Mouse (Mus musculus) heart, adult 18-20 months (tissue): ENCODE data around the gene Hectd4. TPM values are rescaled to one million over a fixed set of nuclear protein-coding genes. Genes with fewer than 3 reads are reported as not detected.

Source experiments
- DNase-seq, 2 experiments: peaks; one replicate each; pipeline ENCODE4 v3.0.0; 2021 to 2022; ENCODE audit warnings: mixed read lengths in 1 of 2
- total RNA-seq, 2 experiments: library from RNA; stranded (reverse); gene quantifications; 2 replicates each; pipeline ENCODE4 v1.2.3; 2021

Hectd4 gene
- total RNA-seq, 2 experiments from 2014 or later, result 23.2 to 23.4 TPM

- no peak for DNase-seq
Measured at GRCm38 (mm10) chr5:121233726-121234125, 13.7 kb downstream of the Hectd4 start.

DNA sequence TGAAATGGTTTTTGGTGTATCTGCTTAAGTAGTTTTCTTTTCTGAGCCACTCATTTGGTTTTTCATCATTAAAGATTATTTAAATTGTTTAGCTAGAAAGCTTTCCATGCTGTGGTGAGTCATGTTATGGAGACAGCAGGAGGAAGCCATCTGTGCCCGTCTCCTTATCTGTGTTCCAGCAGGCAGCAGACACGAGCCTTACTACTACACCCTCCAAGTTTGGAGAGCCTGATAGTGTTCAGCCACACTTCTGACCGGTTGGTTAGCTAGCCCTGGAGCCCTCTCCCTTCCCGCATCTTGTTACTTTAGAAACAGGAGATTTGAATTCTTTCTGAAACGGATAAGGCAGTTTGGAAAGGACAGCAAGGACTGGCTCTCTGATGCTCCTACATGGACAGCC is 16.2 kb downstream of the Hectd4 start:
- DNase-seq, result peak; percentile 26 to 39

- DNase-seq, result no peak
Measured at GRCm38 (mm10) chr5:121238208-121238607, 18.2 kb downstream of the Hectd4 start.

DNA sequence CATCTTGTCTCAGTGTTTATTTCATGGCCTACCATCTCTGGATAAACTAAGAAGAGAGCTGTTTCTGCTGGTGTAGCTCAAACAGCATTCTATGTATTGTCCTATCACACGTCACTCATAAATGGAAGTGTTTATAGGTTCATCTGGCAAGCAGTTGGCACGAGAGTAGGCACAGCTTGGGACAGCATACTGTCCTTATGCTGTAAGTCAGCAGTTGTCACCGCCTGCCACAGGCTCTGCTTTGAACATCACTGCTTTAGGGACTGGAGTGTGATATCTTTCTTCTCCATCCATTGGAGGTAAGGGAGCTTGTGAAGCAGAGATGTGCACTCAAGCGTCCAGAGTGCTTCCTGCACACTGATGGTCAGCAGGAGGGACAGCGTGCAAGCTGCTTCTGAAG is 19.8 kb downstream of the Hectd4 start:
- no peak for DNase-seq

- DNase-seq, result no peak
Measured at GRCm38 (mm10) chr5:121241182-121241581, 21.2 kb downstream of the Hectd4 start.

DNA sequence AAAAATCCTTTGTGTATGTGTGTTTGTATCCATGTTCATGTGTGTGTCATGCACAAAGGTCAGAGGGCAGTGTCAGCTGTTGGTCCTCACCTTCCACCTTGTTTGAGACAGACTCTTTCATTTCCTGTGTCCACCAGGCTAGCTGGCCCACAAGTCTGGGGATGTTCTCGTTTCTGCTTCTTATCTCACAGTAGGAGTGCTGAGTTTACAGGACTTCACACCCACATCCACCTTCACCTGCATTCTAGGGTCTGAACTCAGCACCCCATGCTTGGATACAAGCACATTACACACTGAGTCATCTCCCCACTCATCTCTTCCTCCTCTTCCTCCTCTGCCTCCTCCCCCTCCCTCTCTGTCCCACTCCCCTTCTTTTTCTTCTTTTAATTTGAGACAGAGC is 22.2 kb downstream of the Hectd4 start:
- DNase-seq, result no peak

DNA sequence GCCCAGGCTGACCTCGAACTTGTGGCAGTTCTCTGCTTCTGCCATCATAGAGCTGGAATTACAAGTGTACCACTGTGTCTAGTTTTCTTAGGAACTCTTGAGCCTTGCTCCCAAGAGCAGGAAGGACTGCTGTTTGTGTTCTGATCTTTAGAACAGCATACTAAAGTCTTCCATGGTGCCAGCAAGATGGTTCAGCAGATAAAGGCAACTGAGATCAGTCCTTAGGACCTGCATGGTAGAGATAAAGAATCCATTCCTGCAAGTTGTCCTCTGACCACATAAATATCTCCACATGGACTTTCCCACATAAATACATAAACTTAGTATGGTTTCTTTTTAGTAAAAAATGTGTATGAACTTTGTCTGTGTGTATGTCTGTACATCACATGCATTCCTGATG is 22.7 kb downstream of the Hectd4 start:
- DNase-seq, result no peak

DNA sequence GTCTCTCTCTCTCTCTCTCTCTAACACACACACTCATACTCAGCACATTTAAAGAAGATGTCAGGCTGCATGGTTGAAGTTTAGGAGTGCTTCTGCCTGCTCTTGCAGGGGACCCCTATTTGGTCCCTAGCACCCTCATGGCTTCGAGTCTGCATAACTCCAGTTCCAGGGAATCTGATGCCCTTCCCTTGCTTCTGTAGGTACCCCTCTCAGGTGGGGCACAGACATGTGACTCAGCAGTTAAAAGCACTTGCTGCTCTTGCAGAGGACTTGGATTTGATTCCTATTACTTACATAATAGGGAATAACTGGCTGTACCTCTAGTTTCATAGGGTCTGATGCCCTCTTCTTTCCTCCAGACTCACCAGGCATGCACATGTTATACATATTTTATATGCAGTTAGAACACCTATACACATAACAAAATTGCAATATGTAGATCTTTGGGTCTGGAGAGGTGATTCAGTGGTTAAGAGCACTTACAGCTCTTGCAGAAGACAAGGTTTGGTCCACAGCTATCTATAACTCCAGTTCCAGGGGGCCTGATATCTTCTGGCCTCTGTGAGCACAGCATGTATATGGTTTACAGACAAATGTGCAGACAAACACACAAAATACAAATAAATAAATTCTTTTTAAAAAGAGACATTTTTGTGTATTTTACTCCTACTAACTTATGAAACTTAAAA is 23.8 kb downstream of the Hectd4 start:
- no peak for DNase-seq

DNA sequence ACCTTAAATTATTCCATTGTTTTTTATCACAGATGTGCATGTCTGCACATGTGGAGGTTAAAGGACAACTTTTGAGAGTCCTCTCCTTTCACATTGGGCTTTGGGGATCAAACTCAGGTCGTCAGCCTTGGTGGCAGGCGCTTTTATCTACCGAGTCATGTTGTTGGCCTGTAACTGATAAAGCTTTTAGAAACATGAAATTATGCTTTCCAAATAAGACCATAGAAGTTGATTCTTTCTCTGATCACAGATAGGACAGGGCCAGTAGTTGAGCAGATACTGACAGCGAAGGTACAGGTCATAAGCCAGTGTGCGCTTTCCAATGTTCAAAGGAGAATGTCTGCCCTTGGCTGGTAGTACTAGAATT is 24.3 kb downstream of the Hectd4 start:
- no peak for DNase-seq

DNA sequence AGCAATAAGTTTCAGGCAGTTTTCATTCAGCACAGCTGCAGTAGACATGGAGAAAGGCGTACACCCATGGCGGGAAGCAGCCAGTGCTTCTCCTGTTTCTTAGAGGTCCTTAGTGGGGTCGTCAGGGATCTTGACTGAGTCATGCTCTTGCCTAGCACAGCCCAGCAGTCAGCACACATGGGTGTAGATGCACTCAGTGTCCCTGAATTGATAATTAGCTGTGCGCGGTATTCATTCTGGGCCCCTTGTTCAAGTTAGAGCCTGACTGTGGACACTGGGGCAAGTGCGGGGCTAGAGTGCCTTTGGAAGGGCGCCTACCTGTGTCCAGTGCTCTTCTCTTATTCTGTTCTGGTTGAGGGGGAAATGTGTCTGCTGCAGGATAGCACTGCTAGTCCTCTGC is 25.2 kb downstream of the Hectd4 start:
- no peak for DNase-seq

DNA sequence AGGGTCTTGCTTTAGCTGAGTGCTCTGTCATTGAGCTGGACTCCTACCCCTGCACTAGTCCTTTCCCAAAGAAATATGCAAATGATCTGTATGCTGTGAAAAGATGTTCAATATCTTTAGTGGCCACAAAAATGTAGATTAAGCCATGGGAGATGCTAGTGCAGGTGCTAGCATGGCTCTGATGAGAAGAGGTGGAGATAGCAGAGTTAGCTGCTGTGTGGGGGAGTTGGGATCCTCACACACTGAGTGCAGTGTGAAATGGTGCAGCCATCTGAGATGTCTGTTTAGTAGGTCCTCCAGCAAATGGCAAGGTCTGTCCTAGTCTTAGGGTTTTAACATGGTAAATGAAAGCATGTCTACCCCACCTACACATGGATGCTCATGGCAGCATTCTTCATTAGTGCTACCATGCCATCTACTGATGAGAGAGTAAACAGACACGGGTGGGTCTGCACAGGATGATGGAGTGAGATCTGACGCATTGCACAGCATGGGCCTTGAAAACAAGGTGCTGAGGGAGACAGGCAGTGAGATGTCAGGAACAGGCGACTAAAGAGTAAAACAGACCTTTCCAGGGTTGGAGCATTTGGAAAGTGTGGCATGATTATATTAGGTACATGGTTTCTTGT is 28.9 kb downstream of the Hectd4 start:
- DNase-seq, result no peak

- DNase-seq, result no peak
Measured at GRCm38 (mm10) chr5:121249693-121250092, 29.7 kb downstream of the Hectd4 start.

DNA sequence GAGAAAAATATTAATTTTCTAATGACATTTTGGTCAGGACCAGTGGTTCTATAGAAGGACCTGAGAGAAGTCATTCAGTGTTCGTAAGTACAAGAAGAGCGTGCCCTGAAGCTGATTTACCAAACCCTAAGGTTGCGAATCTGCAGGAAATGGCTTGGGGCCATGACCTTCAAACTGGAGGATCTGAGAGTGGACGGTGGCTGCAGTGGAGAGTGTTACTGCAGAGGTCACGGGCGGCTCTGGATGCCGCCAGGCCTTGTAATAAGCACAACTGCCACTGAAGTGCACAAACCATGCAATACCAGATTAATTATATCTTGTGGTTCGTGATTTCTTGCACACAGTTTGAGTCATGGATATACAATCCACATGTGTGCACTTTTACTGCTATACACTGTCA is 31.8 kb downstream of the Hectd4 start:
- DNase-seq, result peak; percentile 52 to 53

DNA sequence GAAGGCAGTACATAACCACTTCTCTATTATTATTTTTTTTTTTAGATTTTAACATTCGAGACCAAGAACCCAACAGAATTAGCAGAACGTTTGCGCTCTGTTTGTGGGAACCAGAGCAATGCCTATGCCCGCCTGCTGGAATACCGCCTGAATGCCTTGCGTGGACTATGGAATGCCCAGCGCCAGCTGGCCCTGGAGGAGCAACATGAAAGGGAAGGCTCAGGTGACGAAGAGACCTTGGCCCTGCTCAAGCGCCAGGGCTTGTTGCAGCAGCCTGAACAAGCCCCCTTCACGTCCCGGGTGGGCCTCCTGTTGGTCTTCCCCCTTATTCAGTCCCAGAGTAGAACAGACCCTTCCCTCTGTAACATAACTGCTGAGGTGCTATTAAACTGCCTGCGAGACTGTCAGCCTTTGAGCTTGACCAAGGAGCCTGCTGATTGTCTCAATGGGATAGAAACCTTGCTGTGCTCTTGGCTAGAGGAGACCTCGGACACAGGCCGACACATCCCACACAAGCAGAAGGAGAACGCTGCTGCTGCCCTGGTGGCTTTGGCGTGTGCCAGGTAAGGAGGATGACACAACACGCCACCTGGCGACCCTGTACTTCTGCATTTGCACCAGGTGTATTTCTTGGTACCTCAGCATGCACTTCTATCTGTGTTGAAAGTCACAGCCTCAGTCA is 33.9 kb downstream of the Hectd4 start:
- no peak for DNase-seq

- DNase-seq, result no peak
Measured at GRCm38 (mm10) chr5:121254977-121255376, 35.0 kb downstream of the Hectd4 start.

GRCm38 (mm10) chr5:121261806-121262205 is 41.8 kb downstream of the Hectd4 start:
- DNase-seq, result no peak

DNA sequence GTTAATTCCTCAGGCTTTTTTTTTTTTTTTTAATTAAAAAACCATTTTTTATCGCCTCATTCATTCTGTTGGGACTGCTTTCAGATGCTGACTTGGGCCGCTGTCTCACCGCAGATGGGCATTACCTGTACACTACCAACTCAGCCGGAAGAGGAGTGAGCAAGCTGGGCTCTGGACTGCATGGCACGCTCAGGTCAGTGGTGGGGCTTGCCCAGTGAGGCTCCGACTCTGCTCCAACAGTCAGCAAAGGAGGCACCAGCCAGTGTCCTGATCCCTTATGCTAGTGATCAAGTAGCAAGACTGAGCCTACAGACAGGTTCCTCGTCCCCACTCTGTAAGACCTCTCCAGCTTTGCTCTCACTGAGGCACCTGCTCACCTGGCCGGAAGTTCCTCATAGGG is 42.4 kb downstream of the Hectd4 start:
- DNase-seq, result no peak

GRCm38 (mm10) chr5:121264593-121264992 is 44.6 kb downstream of the Hectd4 start:
- DNase-seq, result peak in 1 of 2 experiments; percentile 18

- peak; percentile 9 to 52 for DNase-seq
Measured at GRCm38 (mm10) chr5:121266741-121267382, 46.8 kb downstream of the Hectd4 start.

DNA sequence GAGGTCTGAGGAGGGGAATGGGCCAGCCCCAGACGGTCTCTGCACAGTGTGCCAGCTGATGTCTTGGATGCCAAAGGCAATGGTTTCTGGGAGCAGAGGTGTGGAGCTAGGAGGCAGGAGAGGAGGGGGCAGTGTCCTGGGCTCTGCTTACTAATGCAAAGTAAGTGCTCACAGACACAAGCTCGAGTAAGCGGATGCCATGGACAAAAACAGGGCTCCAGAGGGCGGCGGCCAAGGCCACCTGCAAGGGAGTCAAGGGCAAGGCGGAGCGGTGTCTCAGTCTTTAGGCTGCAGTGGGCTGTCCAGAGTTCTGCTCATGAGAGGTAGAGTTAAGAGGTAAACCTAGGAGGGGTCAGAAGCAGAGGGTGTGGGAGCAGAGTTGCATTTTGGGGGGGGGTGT is 51.0 kb downstream of the Hectd4 start:
- no peak for DNase-seq

GRCm38 (mm10) chr5:121276808-121277207 is 56.8 kb downstream of the Hectd4 start:
- DNase-seq, result no peak

GRCm38 (mm10) chr5:121280456-121280855 is 60.4 kb downstream of the Hectd4 start:
- DNase-seq, result no peak

DNA sequence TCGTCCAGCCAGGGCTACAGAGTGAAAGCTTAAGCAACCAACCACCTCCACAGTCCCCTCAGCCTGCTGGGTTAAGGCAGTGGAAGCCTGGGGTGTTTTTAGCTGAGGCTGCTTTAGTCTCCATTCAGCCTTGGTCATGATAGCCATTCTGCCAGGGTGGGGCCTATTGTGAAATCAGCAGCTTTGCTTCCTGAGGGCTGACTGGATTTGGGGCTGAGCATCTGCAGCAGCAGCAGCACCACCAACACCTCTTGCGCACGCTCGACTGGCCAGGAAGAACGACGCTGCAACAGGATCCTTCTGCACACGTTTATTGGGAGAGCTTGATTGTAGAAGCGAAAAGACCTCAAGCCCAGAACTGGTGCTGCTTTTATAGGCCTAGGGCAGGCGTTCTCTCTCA is 63.0 kb downstream of the Hectd4 start:
- DNase-seq, result no peak
